Mouse (Mus musculus) adrenal gland, postnatal 14 days (tissue): ENCODE measurements at regions not wholly inside any gene's neighbourhood (a gene's known extent, or its start where the extent isn't known, plus 50 kb on each side); places are given as distances from the start of the nearest gene placed in this dataset.
A peak's percentile ranks its signal among the peaks of the same experiment; 100 is the strongest.

ENCODE experiments used
- DNase-seq: peaks from one replicate; pipeline ENCODE4 v3.0.0; 2021; ENCODE audit warnings: mixed read lengths

GRCm38 (mm10) chr13:57282816-57283215 is 387.0 kb upstream of the Trpc7 start:
- DNase-seq: no peak

DNA sequence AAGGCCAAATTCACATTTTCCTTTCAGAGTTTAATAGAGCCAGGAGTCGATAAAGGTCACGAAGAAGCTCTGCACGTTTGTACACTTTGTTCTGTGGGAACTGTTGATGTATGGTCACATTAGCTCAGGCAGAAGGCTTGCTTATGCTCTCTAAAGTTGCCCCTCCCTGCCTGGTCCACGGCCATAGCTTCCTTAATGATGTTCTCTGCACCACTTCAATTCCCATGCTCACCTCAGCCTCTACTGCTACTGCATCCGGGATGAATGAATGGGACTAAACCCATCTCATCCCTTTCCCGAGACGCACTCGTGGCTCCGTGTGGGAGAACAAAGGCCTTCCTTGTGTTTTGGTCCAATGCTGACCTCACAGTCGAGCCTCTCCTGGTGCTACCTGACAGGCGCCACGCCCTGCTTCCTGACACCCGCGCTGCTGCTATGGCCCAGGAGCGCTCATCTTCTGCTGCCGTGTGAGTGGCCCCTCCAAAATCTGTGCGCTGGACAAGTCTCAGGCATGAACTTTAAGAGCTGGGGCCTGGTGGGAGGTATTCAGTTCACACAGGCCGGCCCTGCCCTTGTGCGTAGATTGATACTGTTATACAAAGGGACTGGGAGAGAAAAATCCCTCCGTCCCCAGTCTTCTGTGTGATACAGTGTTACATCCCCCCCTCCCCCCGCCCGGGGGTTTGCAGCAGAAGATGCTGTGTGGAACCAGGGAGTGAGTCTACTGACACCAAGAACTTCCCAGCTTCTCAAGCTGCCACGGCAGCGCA is 386.3 kb upstream of the Trpc7 start:
- no peak for DNase-seq

DNA sequence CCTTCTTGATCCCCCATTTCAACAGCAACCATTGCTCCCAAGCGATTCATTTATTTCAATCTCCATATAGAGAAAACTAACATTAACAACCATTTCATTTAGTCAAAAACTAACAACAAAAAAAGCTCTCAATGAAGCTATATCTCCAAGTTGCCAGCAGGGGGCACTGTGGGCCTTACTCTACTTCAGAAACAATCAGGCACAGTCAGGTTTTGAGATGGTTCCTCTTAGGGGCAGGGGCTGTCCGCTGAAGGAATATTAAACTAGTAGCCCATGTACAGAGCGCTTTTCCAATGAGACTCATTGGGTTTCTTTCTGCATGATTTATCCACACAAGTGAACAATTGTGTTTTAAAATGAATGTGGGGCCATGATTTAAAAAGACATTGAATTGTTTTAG is 385.7 kb upstream of the Trpc7 start:
- DNase-seq: peak; percentile 68

DNA sequence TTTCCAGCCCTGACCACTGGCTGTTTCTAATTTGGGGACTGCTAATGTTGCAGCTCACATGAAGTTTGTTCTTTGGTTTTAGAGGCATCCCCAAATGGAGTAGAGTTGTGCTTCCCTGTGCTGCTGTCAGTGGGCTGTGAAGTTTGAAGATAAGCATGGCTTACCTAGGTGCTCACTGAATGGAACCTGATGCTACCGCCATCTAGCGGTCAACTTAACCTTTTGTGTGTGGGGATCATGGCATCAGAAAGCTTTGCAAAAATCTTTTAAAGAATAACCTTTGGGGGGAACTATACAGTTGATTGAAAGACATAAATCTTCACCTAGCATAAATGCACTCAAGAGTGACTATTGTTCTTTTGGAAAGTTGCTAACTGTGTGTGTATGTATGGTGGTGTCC is 382.8 kb upstream of the Trpc7 start:
- no peak for DNase-seq

DNA sequence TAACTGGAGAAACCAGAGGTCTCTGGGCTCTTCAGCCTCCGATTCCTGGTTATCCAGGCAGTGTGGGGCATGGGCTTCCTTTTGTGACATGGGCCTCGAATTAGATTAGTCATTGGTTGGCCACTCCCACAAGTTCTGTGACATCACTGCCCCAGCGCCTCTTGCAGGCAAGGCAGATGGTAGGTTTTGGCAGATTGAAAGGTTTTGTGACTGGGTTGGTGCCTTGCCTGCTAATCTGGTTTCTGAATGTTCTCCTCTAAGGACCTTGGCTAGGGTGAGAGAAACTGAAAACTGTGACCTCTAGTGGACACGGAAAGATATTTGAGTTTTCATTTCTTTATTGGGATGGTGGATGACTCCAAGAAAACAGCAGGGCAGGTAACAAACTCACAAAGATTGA is 381.3 kb upstream of the Trpc7 start:
- peak; percentile 44 for DNase-seq

- no peak for DNase-seq
Observed at GRCm38 (mm10) chr13:57275871-57276270, 380.1 kb upstream of the Trpc7 start.

GRCm38 (mm10) chr13:57273593-57273992 is 377.8 kb upstream of the Trpc7 start:
- no peak for DNase-seq

- DNase-seq: peak; percentile 33
Observed at GRCm38 (mm10) chr13:57269614-57270013, 373.8 kb upstream of the Trpc7 start.

GRCm38 (mm10) chr13:57259920-57260319 is 364.1 kb upstream of the Trpc7 start:
- peak; percentile 88 for DNase-seq

DNA sequence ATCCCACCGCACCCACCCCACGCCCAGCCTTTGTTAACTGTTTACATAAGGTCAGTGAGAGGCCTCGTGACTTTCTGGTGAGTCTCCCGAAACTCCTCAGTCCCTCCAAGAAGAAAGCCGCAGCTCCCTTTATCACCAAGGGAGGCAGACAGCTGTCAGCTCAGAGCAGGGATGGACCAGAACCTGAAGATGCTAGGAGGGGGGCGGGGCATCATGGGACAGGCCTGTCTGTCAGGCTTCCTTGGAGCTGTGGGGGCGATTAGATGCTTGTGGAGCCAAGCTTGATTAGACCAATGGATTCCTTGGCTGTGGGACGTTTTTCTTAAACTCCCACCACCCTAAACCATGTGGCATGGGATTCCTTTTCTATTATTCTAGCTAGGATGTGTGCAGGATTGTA is 363.7 kb upstream of the Trpc7 start:
- DNase-seq: no peak

DNA sequence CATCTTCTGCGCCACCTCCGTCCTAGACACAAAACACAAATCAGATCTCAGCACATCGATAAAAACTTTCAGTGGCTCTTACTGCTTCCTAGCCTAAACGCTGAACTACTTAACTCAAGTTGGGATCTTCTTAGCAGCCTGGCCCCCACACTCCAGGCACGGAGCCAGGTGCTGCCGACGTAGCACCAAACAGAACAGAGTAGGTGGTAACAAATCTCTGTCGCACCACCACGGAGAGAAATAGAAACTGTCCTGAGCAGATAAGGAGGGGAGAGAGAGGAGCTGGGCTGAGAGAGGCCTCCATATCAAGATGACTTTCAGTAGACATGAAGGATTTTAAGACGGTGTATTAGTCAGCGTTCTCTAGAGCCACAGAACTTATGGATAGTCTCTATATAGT is 360.1 kb upstream of the Trpc7 start:
- no peak for DNase-seq

DNA sequence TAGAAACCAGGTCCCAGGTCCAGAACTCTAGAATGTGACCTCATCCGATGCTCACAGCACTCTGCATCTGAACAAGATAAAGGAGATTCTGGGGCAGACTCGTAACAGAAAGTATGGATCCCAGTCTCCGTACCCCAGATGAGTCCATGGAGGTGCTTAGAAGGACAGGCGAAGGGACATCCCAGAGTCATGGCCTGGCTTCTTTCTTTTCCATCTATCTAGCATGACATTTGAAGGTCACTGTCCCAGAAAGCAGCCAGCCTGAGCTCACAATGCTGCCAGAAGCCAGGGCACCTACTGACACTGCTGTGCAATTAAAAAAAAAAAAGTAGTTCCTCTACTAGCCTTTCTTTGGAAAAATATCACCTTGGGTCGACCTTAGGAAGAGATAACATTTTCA is 354.1 kb upstream of the Trpc7 start:
- DNase-seq: peak; percentile 50

DNA sequence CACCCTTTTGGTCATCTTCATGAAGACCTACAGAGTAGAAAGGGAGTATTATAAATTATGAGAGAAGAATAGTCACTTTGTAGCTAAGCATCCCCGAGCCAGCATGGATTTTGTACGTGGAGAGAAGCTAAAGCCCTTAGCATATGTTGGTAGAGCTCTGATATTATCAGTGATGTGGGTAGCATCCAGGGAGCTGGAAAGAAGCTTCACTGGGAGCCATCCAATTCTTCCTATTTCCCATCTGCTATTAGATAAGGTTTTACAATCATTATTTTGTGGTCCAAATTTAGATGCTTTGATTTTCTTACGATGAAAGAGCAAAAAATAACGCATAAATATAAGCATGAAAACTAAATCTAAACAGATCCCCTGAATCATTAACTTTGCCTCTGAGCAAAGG is 353.6 kb upstream of the Trpc7 start:
- DNase-seq: no peak

DNA sequence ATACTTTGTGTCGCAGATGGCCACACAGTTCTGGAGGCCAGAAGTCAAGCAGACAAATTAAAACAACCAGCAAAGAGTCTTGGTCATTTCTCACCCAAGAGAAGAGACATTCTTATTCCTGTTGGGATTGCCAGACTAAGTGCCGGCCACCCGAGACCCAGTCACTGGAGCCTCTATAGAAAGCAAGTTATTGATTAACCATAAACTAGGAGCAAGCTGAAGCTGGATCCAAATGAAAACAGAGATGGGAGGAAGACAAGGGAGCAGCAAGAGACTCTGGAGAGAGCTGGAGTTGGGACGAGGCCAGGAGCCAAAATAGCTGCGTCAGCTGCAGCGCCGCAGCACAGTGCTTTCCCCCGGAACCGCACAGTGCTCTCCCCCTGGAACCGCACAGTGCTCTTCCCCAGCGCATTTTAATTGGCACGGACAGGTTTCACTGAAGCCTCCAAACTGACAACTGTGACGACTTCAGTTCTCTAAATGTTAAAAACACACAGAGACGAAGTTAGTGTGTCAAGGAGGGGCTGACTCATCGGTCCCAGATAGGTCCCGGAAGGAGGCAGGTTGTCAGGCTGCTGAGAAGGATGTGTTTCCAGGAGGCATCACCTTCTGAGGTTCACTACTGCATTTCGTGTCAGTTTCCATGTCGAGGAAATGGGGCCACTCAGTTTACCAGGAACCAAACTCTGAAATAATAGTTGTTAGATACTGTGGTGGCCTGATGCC is 350.6 kb upstream of the Trpc7 start:
- no peak for DNase-seq

DNA sequence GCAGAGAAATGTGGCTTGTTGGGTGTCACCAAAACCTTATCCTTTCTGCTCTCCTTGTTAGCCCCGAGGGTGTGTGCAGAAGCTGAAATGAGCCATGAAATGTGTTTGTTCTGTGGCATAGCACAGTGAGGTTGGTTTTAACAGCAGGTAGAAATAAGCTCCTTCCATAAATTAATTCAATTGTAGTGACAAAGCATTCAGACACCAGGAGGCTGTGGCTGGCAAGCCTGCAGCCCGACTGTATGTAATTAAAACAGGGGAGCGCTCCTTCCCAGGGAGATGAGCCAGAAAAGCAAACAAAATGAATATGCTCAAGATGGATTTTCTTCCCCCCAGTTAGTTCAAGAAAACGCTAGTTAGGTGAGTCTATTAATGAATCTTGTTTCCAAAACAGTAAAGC is 341.1 kb upstream of the Trpc7 start:
- no peak for DNase-seq

DNA sequence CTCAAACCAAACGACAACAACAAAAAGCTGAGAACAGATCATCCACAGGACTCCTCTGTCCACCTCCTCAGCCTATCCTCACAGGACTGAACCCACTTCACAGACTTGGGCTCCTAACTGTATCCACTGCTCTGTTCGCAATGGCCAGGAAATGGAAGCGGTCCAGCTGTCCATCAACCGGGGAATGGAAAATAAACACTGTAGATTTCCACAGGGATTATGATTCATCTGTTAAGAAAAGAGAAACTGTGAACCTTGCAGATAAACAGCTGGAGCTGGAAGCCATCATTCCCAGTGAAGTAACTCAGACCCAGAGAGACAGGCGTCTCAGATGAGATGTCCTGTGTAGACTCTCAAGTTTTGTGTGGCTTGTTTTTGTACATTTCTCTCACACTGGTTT is 340.4 kb upstream of the Trpc7 start:
- DNase-seq: no peak

DNA sequence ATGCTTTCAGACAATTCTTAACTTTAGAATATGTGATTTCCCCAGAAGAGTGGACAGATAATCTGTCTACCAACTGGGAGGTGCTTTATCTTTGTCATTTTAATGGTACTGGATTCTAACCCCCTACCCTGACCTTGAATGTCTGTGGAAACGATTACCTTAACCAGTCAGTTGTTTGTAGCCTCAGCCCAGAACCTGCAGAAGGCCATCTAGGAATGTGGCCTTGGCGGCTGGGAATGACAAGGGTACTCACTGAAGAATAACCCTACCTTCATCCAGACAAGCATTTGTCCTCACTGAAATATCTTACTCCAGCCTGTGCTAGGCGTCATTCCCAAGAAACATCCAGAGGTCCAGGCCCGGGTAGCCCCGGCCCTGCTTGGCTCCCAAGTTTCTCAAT is 337.1 kb upstream of the Trpc7 start:
- no peak for DNase-seq

DNA sequence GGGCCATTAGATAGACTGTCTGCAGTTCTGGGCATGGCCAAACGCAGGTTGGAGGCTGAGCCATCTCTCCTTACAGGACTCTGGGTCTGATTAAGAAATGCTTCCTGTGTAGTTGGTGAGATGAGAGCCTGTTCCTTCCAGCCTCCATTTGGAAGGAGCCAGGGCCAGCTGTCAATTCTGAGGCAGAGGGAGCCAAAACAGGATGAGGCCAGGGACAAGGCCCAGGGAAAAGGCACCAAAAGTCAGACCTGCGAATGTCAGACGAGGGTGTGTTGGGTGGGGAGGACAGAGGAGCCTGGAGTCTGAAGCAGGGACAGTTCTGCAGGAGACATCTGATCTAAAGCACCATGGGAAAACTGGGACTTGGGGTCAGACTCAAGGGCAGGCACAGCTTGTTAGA is 335.9 kb upstream of the Trpc7 start:
- peak; percentile 10 for DNase-seq

DNA sequence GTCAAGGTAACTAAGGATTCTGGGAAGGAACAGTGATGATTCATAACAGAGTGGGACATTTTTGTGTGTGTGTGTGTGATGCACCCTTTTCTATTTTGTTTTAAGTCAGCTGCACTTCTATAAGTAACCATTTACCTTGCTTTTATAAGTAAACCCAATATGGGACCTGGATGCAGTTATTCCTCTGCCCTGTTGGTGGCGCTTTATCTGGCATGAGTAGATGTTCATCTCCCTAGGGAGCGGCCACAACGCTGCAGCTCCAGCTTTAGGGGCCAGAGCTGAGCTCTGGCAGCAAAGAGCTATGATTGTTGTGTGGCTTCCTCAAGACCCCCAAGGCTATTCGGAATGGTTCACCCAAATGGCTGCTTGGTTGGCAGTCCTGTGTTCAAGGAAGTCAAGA is 334.5 kb upstream of the Trpc7 start:
- no peak for DNase-seq

- no peak for DNase-seq
Observed at GRCm38 (mm10) chr13:57221092-57221491, 325.3 kb upstream of the Trpc7 start.

GRCm38 (mm10) chr13:57216161-57216560 is 320.4 kb upstream of the Trpc7 start:
- DNase-seq: no peak

DNA sequence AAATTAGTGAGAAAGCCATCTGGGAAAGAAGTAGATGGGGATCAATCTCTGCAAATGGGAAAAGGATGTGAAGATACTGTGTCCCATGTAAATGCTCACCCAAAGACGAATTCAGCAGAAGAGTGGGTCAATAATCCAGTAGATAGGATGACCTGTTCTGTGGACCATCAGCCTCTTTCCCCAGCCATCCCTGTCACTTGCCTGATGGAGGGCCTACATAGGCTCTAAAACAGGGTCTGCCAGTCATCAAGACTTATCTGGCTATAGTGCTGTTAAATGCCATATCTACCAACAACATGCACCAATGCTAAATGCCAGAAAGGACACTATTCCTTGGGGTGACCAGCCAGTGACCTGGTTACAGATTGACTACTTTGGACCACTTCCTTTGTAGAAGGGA is 316.5 kb upstream of the Trpc7 start:
- no peak for DNase-seq

GRCm38 (mm10) chr13:57191195-57191594 is 295.4 kb upstream of the Trpc7 start:
- DNase-seq: no peak

DNA sequence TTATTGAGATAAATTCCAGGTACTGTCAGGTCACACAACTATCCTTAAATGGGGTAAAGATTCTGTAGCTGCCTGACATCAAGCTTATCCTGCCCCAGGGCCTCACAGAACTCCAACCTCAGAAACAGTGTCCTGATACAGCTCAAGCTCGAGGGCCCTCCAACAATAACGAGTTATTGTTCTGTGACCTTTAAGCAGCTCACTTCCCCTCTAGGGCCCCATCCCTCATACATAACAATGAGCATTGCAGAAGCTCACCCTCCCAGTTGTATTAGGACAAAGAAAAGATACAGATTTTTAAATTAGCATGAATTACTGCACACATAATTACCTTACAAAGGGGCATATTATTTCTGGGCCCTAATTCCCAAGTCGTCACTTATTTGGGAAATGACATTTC is 293.5 kb upstream of the Trpc7 start:
- DNase-seq: no peak
